Mouse (Mus musculus) gastrocnemius, postnatal 25 days (tissue): ENCODE data around the gene Treml4. TPM values are rescaled to one million over a fixed set of nuclear protein-coding genes. Genes with fewer than 3 reads are reported as not detected.
"Not testable (repeated sequence)": the region's sequence is repeated elsewhere in the genome, so short reads cannot be mapped to it uniquely, and the experiment has no call there.

Source experiments
- DNase-seq: peaks from one replicate; pipeline ENCODE4 v3.0.0; 2022
- total RNA-seq, 2 experiments: library from RNA; stranded (reverse); gene quantifications; 1 replicate in 1 of 2; 2 replicates in 1 of 2; pipeline ENCODE4 v1.2.3; 2021

Treml4 gene
- total RNA-seq, 2 experiments from 2014 or later = not detected

DNA sequence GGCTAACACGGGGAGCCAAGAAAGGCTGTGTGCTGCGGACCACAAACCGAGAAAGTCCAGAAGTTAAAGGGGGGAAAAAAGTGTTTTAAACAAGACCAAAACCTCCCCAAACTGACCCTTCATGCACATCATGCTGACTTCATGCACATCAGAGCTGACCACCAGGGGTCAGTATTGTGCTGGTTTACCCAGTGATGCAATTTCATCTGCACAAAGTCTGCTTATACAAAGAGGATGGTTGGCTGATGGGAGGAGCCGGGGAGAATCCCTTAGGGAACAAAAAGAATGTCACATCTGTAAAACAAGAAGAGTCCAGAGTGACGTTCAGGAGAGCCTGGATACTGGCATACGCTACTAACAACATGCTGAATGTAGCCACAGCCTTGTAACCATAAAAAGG, 10.8 kb downstream of the Treml4 start:
- DNase-seq = peak; percentile 9

DNA sequence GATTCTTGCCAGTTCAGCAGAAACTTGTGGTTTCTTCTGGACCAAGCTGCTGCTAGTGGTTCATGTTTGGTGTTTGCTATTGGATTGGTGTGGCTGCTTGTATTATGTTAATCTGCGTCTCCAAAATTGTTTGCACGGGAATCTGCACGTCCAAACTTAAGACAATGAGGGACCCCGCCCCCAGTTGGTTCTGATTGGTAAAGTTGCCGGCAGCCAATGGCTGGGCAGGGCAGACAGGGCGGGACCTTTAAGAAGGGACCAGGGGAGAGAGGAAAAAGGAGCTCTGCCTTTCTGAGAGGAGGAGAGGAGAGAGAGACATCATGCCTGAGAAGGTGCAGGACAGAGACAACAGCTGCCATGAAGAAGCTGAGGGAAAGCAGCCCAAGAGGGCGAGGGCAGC, 11.6 kb downstream of the Treml4 start:
- DNase-seq = no peak

DNA sequence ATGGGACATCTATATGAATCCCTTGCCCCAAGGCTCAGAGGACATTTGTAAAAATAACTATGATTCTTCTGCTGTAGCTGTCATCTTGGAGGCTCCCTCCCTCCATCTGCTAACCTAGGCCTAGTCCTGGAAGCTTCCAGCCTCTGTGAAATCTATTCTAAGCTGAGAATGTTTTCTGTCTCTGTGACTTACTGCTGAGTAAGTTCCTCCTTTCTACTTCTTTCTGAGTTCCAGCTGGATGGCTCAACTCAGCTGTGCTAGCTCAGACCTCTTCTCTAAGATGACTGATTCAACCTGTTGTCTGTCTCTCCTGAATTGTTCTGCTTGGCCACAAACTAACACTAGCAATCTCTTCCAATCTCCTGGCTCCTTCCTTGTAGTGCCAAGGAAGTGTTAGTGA, 14.3 kb downstream of the Treml4 start:
- DNase-seq = no peak

DNA sequence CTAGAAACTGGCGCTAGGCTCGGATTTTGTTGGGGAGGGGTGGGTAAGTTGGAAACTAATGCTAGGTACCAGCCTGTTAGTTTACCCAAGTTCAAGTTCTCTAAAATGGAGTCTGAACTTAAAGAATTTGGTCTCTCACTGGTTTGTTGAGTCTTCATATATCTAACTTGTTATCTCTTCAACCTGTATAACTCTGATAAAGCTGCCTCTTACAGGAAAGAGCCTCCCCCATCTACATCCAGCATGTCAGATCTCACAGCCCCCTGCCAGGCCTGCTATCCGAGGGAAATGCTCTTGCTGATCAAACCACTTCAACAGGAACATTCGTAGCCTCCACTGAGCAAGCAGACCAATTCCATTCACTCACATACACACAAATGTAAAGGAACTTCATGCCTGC, 14.9 kb downstream of the Treml4 start:
- DNase-seq = no peak

DNA sequence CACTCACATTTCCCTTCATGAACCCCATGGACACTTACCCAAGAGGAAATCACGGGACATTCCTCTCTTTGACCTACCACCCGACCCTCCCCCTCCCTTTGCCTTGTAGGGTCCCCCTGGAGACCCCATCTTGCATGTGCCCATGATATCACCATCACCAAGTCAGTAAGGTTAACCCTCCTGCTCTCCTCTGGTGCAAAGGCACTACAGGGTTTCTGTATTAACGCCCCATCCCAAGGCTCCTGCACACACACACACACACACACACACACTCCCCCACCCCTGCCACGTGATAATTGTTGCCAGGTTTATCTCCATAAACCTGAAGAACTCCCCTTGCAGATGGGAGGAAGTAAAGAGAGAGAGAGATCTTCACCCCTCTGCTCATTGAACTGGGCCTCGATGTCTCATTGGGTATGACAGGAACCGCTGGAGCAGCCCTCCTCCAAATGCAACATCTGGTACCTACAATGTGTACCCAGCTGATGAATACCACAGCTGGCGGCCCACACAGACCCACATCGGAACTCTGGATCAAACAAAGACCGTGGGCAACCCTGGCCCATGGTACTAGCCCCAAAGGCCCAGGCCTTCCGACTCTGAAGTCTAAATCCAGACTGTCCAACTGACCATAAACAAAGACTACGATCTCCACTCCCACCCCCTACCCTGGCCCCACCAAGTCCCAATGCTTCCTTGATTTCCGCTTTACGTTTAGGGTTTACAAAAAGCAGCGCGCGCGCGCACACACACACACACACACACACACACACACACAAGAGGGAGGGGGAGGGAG, 17.0 kb downstream of the Treml4 start:
- DNase-seq = no peak

DNA sequence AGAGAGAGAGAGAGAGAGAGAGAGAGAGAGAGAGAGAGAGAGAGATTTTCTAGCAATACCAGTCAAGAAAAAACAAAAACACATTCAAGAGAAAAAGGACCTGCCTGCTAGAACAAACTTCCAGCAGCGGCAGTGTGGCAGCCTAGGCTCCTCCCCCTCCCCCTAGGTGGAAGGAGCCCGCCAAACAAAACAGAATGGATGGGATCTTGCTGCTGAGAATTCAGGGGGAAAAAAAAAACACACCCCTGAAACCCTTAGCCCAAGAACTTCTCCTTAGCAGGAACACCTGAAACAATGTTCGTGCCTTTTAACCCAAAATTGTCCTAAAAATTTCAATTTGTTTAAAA, 17.6 kb downstream of the Treml4 start:
- no peak for DNase-seq

DNA sequence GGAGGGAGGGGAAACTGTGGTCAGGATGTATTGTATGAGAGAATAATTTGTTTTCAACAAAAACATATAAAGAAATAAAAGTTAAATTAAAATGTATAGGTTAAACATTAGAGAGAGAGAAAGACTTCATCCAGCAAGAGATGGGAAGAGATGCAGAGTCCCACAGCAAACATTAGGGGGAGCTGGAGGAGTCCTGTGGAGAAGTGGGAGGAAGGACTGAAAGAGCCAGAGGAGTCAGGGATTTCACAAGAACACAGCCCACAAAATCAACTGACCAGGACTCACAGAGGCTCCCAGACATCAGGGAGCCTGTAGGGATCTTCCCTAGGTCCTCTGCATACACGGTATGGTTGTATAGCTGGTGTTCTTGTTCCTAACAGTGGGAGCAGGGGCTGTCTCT, 22.7 kb downstream of the Treml4 start:
- DNase-seq = no peak

DNA sequence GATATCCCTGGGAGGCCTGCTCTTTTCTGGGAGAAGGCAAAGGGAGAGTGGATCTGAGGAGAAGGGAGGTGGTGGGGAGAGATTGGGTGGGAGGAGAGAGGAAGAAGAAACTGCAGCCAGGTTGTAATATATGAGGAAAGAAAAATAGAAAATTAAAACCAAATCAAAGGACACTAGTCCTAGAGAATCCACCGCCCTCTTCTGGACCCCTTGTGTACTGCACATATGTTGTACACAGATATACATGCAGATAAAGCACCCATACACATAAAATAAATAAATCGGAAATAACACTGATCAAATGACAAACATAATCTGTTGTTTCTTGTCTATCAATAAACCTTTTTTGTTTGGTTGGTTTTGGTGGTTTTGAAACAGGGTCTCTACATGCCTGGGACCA, 23.2 kb downstream of the Treml4 start:
- no peak for DNase-seq

DNA sequence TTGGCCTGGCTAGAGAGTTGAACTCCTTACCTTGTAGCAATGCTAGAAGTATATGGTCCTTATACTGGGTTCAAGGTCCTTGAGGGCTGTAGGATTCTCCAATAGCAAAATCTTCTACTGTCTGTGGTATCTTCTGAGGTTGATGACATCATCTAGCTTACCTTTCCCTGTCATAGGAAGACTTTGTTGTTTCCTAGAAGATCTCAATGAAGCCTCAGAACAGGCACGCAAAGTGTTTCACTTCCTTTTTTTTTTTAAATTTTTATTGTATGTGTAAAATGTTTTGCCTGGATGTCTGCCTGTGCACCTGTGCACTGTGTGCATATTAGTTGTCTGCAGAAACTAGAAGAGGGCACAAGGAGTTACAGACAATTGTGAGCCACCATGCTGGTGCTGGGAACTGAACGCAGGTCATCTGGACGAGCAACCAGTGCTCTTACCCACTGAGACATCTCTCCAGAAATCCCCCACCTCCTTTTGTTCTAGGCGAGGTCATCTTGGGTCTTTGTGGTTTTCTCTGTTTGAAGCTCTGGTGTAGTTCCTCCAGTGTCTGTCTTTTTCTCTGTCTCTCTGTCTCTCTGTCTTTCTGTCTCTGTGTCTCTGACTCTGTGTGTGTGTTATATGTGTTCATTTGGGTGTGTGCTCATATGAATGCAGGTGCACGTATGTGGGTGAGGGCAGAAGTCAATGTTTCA, 29.6 kb downstream of the Treml4 start:
- DNase-seq = no peak

DNA sequence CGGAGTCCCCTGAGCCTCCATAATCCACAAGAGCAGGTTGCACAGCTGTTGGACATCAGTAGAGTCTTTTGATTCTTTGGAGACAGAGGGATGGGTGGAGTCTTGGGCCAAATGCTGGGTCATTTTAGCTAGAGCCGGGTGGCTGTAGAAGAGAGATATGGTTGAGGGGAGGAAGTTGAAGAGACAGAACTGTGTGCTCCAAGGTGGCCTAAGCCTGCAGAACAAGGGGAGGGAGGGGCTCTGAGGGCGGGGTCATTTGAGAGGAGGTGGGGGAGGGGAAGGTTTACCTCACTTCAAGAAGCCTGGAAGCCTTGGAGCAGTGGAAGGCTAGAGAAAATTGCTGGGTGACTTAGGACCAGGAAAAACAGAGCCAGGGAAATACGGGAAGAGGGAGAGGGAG, 35.1 kb downstream of the Treml4 start, which contains the start of gene Treml2:
Gene Treml2, plus strand, starts transcription at position 296 of the 400 bp plus-strand sequence.
- no peak for DNase-seq

DNA sequence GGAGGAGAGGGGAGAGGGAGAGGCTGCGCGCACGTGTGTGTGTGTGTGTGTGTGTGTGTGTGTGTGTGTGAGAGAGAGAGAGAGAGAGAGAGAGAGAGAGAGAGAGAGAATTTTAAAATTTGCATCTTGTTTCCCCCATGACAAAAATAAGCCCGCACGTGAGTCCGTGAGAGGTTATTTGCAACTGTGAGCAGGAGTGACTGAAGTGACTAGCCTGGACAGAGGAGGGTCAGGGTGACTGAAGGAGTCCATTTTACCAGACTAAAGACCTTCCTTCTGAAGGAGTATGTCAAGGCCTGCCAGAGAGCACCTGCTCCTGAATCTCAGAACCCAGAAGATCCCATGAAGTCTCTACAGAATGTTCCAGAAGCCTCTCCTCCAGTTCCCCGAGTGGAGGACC, 35.7 kb downstream of the Treml4 start:
- DNase-seq = no peak

DNA sequence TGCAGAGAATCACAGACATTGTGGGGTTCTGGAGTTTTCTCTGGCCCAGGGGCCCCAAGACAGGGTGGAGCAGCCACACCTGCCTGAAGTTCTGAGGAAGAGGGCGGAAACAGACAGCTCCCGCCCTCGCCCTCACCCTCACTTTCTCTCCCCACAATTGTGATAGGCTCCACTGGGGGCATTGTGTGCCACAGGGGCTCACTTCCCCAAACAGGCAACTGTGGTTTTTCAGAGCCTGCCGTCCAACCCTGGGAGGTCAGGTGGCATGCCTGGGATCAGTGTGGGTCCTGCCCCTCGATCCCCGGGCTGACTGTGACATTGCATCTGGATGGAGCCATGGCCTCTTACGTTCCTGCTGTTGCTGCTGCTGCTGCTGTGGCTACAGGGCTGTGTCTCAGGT, 36.1 kb downstream of the Treml4 start:
- no peak for DNase-seq

DNA sequence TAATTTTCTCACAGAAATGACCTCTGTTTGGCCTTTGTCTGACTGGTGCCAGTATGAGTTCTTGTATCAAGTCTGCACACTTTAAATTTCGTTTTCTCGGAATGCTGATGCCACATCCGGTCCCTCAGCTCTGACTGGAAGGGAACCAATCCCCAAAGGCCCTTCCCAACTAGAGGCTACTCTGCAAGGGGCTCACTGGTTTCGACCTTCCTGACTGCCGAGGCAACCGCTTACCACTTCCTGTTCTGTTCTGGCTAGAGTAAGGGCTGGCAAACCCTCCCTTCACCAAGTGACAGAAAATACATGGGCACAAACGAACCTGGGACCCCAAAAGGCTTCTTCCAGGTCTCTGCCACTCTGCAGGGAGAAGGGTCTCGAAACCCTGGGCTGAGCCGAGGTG, 36.8 kb downstream of the Treml4 start:
- no peak for DNase-seq

DNA sequence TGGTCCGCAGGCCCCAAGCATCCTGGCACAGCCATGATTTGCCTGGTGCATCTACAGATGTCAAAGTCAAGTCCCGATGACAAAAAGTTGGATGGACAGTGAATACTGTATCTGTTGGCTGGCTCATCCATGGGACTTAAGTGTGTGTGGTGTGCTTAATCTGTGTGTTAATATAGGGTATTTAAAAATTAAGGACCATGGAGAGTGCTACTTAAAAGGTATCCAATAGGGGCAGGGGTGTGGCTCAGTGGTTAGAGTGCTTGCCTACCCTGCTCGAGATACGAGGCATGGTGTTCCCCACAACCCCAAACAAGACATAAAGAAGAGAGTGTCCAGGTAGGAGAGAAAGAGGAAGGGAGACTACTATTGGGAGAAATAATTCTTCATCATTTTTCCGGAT, 37.7 kb downstream of the Treml4 start:
- no peak for DNase-seq

DNA sequence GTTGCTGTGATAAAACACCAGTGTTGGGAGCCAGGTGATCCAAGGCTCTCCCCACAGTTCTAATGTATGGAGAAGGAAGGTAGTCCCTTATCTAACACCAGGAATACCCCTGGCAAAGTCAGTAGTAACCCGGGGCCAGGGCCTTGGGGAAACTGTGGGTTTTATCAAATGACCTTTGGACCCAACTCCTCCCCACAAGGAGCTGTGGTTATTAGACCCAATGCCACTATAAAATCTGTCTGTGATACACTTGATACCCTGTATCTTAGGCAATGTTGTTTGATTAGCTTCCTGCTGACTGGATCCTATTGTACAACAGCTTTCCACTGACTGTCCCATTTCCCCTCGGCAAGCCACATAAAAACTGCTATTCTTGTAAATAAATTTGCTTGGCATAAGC, 48.0 kb downstream of the Treml4 start:
- DNase-seq = no peak

DNA sequence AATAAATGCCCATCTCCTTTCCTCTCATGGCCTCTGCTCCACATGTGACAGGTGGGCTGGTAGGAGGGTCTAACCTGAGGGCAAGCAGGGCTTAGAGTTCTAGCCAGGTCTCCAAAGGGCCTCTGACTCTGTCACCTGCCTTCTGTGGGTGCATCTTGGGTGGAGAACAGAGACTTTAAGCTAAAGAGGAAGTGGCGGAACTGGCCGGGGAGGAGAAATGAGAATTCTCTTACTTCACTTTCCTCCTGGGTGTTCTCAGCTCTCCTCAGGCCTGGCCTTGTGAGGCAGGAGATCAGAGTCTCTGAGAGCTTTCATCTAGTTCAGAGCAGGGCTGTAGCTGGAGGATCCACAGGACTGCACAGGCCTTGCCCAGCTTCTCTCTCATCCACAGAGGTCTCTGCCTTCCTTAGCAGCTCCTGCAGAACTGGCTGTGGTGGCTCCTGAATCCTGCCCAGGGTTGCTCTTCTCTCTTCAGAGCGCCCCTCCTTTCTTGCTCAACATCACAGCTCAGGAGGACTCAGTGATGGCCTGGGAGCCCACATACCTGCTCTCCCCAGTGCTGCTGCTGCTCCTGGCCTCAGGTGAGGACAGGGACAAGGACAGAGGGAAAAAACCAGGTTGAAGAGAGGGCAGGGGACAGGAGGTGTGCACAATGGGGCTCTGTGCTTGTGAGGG, 51.9 kb downstream of the Treml4 start, which contains the start of gene B430306N03Rik:
Gene B430306N03Rik, plus strand, starts transcription at position 237 of the 675 bp plus-strand sequence.
- DNase-seq = not testable (repeated sequence)

DNA sequence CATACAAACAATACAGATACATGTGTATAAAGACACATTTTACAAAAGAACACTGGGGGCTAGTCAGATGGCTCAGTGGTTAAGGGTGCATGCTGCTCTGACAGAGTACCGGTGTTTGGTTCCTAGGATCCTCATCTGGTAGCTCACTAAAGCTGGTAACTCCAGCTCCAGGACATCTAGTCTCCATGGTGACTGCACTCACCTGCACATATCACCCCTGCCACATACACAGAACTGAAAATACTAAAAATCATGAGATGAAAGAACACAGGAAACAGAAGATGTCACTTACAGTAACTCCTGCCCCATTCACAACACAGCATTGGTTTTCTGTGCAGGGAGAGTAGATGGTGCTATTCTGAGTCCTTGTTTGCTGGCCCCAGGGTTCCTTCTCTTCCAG, 54.6 kb downstream of the Treml4 start:
- DNase-seq = no peak

DNA sequence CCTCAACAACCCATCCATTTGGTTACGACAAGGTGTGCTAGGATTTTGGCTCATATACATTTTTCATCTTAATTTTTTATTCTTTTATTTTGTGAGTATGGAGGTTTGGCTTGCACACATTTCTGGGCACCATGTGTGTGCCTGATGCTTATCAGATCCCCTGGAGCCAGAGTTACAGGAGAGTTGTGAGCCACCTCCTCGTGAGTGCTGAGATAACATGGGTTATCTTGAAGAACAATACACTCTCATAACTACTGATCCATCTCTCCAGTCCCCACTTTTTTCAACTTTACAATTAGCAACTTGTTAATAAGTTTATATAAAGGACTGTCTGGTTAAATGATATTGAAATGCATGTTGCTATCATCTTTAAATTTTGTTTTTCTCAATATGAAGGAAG, 57.2 kb downstream of the Treml4 start:
- no peak for DNase-seq

DNA sequence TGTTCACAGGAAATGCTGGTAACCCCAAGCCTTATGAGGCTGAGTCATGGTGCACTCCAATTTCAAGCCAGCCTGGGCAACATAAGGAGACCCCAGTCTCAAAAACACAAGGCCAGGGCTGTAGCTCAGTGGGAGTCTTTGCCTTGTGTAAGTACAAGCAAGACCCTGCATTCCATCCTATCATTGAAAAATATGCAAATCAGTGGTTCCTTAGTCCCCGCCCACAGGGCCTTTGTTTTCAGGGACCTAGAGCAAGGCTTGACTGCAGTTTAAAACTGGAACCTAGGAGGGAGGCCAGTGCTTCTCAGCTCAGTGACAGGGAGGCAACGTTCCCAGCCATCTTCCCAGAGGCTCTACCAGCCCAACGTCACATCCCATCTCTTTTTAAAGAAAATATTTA, 59.1 kb downstream of the Treml4 start:
- DNase-seq = no peak

DNA sequence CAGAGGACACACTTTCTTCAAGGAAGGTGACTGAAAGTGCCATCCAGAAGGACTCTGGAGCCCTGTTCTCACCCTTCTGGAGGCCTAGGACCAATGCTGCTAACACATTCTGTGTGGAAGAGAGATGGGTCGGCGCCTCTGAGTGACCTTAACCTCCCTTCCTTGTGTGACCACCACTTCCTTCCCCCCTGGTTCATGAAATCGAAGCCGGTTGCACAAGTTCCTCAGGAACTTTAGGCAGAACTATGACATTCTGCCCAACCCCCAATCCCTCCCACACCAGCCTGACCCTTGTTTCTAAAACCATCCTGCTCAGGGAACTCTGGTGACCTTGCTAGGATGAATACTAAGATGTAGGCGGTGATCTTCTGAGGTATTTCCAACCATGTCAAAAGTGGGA, 60.2 kb downstream of the Treml4 start:
- no peak for DNase-seq
